Mouse (Mus musculus) hindbrain, embryonic 15.5 days (tissue): Measurements from ENCODE around the gene Cpa5. TPM values are rescaled to one million over a fixed set of nuclear protein-coding genes. Genes with fewer than 3 reads are reported as not detected.
A peak's percentile ranks its signal among the peaks of the same experiment; 100 is the strongest.

Experiments used
- ATAC-seq: fragments of 200-750 bp; cut with Nextera tagmentation; 2 replicates; pipeline ENCODE4 v1.8.0; 2017; ENCODE audit warnings: low read depth, moderate number of reproducible peaks, moderate TSS enrichment; ENCODE audit not compliant: low FRiP score
- H3K27ac ChIP-seq: fragments of 300-500 bp; sonication (generic); replicated peaks from 2 replicates; pipeline ENCODE4 v1.5.1; 2015; ENCODE audit warnings: mild to moderate bottlenecking, inconsistent platforms
- H3K27me3 ChIP-seq: fragments of 300-500 bp; sonication (generic); 2 replicates; pipeline ENCODE4 v1.6.1; 2015; ENCODE audit warnings: control low read depth, inconsistent platforms
- H3K36me3 ChIP-seq: fragments of 300-500 bp; sonication (generic); 2 replicates; pipeline ENCODE4 v1.6.1; 2015; ENCODE audit warnings: control low read depth, inconsistent platforms
- H3K4me1 ChIP-seq: fragments of 300-500 bp; sonication (generic); replicated peaks from 2 replicates; pipeline ENCODE4 v1.6.1; 2015; ENCODE audit warnings: control low read depth, inconsistent platforms
- H3K4me2 ChIP-seq: fragments of 300-500 bp; sonication (generic); 2 replicates; pipeline ENCODE4 v1.6.1; 2015; ENCODE audit warnings: moderate library complexity, mild to moderate bottlenecking, inconsistent platforms
- H3K4me3 ChIP-seq: fragments of 300-500 bp; sonication (generic); 2 replicates; pipeline ENCODE4 v1.5.1; 2015; ENCODE audit warnings: mild to moderate bottlenecking, inconsistent platforms
- H3K9ac ChIP-seq: fragments of 300-500 bp; sonication (generic); 2 replicates; pipeline ENCODE4 v1.6.1; 2015; ENCODE audit warnings: inconsistent platforms
- H3K9me3 ChIP-seq: fragments of 300-500 bp; sonication (generic); 2 replicates; pipeline ENCODE4 v1.6.1; 2016; ENCODE audit warnings: control low read depth, inconsistent platforms
- WGBS: fragments of 180-500 bp; shearing (Covaris S2); methylation state at CpG from one replicate; pipeline ENCODE4 v1.1.7; 2015; 5-methylcytosine and 5-hydroxymethylcytosine counted together
- polyA plus RNA-seq: library from polyadenylated mRNA; unstranded; fragments of >200 nt; fragmentation: Nextera tagmentation; extraction: Ambion mirVana; gene quantifications from 2 replicates; pipeline ENCODE4 v1.2.1, GENCODE M21; 2015

Cpa5 gene
- polyA plus RNA-seq = not detected in 2 replicates

- Histone ChIP-seq H3K36me3 (no peaks in the 10 kb centered on the region), H3K9ac (no peak within 1 kb of the TSS), H3K4me1 (peaks cover 2% of the 10 kb centered on the region), H3K9me3 (no peaks in the 10 kb centered on the region), H3K27me3 (no peaks in the 10 kb centered on the region), H3K27ac (no peak within 1 kb of the TSS), H3K4me3 (no peak within 1 kb of the TSS), H3K4me2 (no peak within 1 kb of the TSS)
- WGBS = 83% methylated on average over 7 of the region's 7 CpGs
- no peak for ATAC-seq
Observed at GRCm38 (mm10) chr6:30610710-30611109, at the start of gene Cpa5. TSS of gene Cpa5 (plus strand) at chr6:30611010.

GRCm38 (mm10) chr6:30562132-30562531 is 48.7 kb upstream of the Cpa5 start:
- Histone ChIP-seq H3K4me2 (no peak overlapping the region), H3K27me3 (no peaks in the 10 kb centered on the region), H3K4me1 (no peaks in the 10 kb centered on the region), H3K27ac (no peak overlapping the region), H3K4me3 (no peak overlapping the region), H3K9me3 (no peaks in the 10 kb centered on the region), H3K9ac (no peak overlapping the region), H3K36me3 (no peaks in the 10 kb centered on the region)
- no peak for ATAC-seq
- 75% methylated on average over 4 of the region's 4 CpGs for WGBS

DNA sequence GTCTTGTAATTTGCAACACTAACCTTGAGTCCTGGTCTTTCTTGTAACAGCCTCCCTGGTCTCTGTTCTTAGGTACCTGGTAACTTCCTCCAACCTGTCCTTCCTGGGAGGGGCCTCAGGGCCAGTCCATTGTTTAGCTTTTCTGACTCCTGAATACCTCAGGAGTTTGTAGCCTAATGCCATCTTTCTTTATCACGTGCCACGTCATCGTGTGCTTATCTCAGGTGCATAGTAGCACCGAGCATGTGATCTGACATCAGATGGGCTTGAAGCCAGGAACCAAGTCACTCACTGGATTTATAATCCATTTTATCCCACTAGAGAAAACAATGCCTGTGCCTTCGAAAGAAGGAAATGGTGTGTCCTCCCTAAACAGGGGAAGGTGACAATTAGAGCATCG is 47.2 kb upstream of the Cpa5 start:
- Histone ChIP-seq H3K9ac (no peak overlapping the region), H3K27ac (no peak overlapping the region), H3K4me2 (no peak overlapping the region), H3K27me3 (no peaks in the 10 kb centered on the region), H3K4me3 (no peak overlapping the region), H3K4me1 (no peaks in the 10 kb centered on the region), H3K9me3 (no peaks in the 10 kb centered on the region), H3K36me3 (no peaks in the 10 kb centered on the region)
- no peak for ATAC-seq
- WGBS = 90% methylated on average over 6 of the region's 6 CpGs

GRCm38 (mm10) chr6:30564051-30564450 is 46.8 kb upstream of the Cpa5 start:
- H3K27me3 ChIP-seq = no peaks in the 10 kb centered on the region
- no peak for ATAC-seq

DNA sequence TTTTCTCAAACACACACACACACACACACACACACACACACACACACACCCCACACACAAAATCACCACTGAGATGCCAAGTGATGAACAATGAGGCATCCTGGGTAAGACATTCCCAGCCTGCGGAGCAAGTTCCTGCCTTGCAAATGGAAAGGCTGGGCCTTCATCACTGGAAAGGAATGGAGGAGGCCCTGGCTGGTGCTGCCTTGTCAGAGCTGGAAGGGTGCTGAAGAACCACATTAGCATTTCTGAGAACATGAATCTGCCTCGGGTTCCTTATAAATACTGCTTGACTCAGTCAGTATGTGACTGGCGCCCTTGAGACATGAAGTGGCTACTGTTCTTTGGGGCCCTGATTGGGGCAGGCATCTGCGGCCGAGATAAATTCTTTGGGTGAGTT is 42.7 kb upstream of the Cpa5 start, which contains the start of gene Cpa4:
Cpa4 (plus strand) TSS at position 301 of the 400 bp plus-strand sequence.
- H3K27ac ChIP-seq = 0 out of 2 replicates have a peak within 1 kb of the TSS, but pooled peaks have one; percentile 39

More at GRCm38 (mm10) chr6:30564051-30564450, 46.8 kb upstream of the Cpa5 start:
- H3K9me3 ChIP-seq = no peaks in the 10 kb centered on the region
- H3K9ac ChIP-seq = no peak overlapping the region
- no peak overlapping the region for H3K4me2 ChIP-seq
- 89% methylated on average over 6 of the region's 6 CpGs for WGBS
- H3K4me1 ChIP-seq = no peaks in the 10 kb centered on the region
- no peaks in the 10 kb centered on the region for H3K36me3 ChIP-seq
- no peak overlapping the region for H3K4me3 ChIP-seq
- no peak overlapping the region for H3K27ac ChIP-seq

GRCm38 (mm10) chr6:30569331-30569730 is 41.5 kb upstream of the Cpa5 start:
- 69% methylated on average over 10 of the region's 10 CpGs for WGBS
- H3K27me3 ChIP-seq = no peaks in the 10 kb centered on the region
- no peak overlapping the region for H3K4me2 ChIP-seq
- H3K4me1 ChIP-seq = peaks cover 21% of the 10 kb centered on the region
- no peaks in the 10 kb centered on the region for H3K36me3 ChIP-seq
- peak overlapping the region; percentile 39; the same call in 1 of the 2 replicates for H3K27ac ChIP-seq
- no peak for ATAC-seq
- no peak overlapping the region for H3K9ac ChIP-seq
- H3K4me3 ChIP-seq = no peak overlapping the region
- H3K9me3 ChIP-seq = no peaks in the 10 kb centered on the region

More for the DNA sequence above, 42.7 kb upstream of the Cpa5 start, which contains the start of gene Cpa4:
- 78% methylated on average over 5 of the region's 5 CpGs for WGBS
- H3K4me2 ChIP-seq = no peak within 1 kb of the TSS
- no peak within 1 kb of the TSS for H3K4me3 ChIP-seq
- no peak for ATAC-seq
- H3K9ac ChIP-seq = no peak within 1 kb of the TSS
- H3K9me3 ChIP-seq = no peaks in the 10 kb centered on the region
- no peaks in the 10 kb centered on the region for H3K36me3 ChIP-seq
- H3K4me1 ChIP-seq = peaks cover 14% of the 10 kb centered on the region
- H3K27me3 ChIP-seq = no peaks in the 10 kb centered on the region

GRCm38 (mm10) chr6:30570012-30570411 is 40.8 kb upstream of the Cpa5 start:
- H3K4me1 ChIP-seq = peaks cover 25% of the 10 kb centered on the region
- H3K27me3 ChIP-seq = no peaks in the 10 kb centered on the region
- 0 out of 2 replicates have a peak overlapping the region, but pooled peaks have one; percentile 39 for H3K27ac ChIP-seq
- no peaks in the 10 kb centered on the region for H3K9me3 ChIP-seq
- H3K36me3 ChIP-seq = no peaks in the 10 kb centered on the region
- no peak overlapping the region for H3K4me2 ChIP-seq
- ATAC-seq = no peak
- H3K4me3 ChIP-seq = no peak overlapping the region
- 95% methylated on average over 5 of the region's 5 CpGs for WGBS
- H3K9ac ChIP-seq = no peak overlapping the region

DNA sequence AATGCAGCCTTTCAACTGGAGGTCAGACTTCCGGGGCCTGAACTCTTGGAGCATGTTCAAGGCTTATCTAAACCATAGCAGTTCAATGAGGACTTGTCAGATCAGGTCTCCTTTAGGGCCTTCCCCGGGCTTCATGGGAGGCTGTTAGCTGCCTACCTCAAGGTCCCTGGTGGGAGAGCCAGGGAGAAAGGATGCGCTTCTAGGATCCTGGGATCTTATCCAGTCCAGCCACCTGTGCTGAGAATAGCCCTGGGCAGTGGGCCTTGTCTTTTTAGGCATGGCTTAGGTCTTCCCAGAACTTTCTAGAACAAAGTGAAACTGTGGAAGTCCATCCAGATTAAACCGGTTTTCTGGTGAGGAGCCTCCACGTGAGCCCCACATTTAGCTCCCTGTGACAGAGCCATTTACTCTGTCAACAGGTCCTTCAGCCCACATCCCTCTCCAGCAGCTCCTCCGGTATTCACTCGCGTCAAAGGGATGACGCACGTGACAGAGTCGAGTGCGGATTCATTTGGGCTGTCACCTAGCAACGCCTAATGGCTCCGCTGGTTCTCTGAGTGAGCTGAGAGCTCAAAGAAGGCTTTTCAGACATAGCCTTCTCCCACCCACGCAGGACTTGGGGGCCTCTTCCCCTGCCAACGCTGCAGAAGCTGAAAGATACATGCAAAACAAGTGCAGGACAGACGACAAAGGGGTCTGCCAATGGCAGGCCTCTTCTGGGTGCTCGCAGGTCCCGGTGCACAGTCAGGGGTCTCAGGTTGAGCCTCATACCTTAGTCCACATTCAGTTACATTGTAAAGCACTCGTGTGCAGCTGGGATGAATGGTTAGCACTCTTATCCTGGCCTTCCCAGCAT is 38.1 kb upstream of the Cpa5 start:
- H3K9ac ChIP-seq = no peak overlapping the region
- H3K36me3 ChIP-seq = no peaks in the 10 kb centered on the region
- H3K4me1 ChIP-seq = peaks cover 26% of the 10 kb centered on the region
- no peak overlapping the region for H3K4me3 ChIP-seq
- H3K27me3 ChIP-seq = no peaks in the 10 kb centered on the region
- WGBS = 23% methylated on average over 20 of the region's 20 CpGs
- H3K27ac ChIP-seq = peak overlapping the region; percentile 76
- H3K9me3 ChIP-seq = no peaks in the 10 kb centered on the region
- H3K4me2 ChIP-seq = peak overlapping the region; percentile 16
- ATAC-seq = peak; percentile 90

GRCm38 (mm10) chr6:30573380-30573779 is 37.4 kb upstream of the Cpa5 start:
- no peaks in the 10 kb centered on the region for H3K9me3 ChIP-seq
- H3K27me3 ChIP-seq = no peaks in the 10 kb centered on the region
- H3K4me1 ChIP-seq = peaks cover 26% of the 10 kb centered on the region
- WGBS = 48% methylated on average over 5 of the region's 5 CpGs
- H3K4me3 ChIP-seq = no peak overlapping the region
- no peaks in the 10 kb centered on the region for H3K36me3 ChIP-seq
- H3K9ac ChIP-seq = no peak overlapping the region
- H3K4me2 ChIP-seq = no peak overlapping the region
- peak overlapping the region; percentile 76 for H3K27ac ChIP-seq
- ATAC-seq = no peak

GRCm38 (mm10) chr6:30574945-30575344 is 35.9 kb upstream of the Cpa5 start:
- peaks cover 22% of the 10 kb centered on the region for H3K4me1 ChIP-seq
- no peak overlapping the region for H3K4me3 ChIP-seq
- no peaks in the 10 kb centered on the region for H3K27me3 ChIP-seq
- no peaks in the 10 kb centered on the region for H3K9me3 ChIP-seq
- no peak overlapping the region for H3K9ac ChIP-seq
- ATAC-seq = no peak
- no peak overlapping the region for H3K27ac ChIP-seq
- H3K4me2 ChIP-seq = no peak overlapping the region
- H3K36me3 ChIP-seq = no peaks in the 10 kb centered on the region
- WGBS = 83% methylated on average over 1 of the region's 1 CpGs

GRCm38 (mm10) chr6:30576477-30577203 is 34.2 kb upstream of the Cpa5 start:
- Histone ChIP-seq H3K36me3 (no peaks in the 10 kb centered on the region), H3K27me3 (no peaks in the 10 kb centered on the region), H3K9me3 (no peaks in the 10 kb centered on the region), H3K27ac (no peak overlapping the region), H3K4me3 (no peak overlapping the region), H3K9ac (no peak overlapping the region), H3K4me1 (peaks cover 36% of the 10 kb centered on the region), H3K4me2 (no peak overlapping the region)
- ATAC-seq = no peak
- WGBS = 77% methylated on average over 17 of the region's 17 CpGs
